Mouse (Mus musculus) spleen, adult 2 months (tissue): Measurements from ENCODE around the gene Fkrp.

Experiments used
- CTCF ChIP-seq: fragments of 200-500 bp; IDR thresholded peaks from 2 replicates; pipeline ENCODE4 v1.5.1; 2011; ENCODE audit warnings: mild to moderate bottlenecking, inconsistent platforms; ENCODE audit not compliant: insufficient read depth, insufficient read length, insufficient replicate concordance; ENCODE audit errors: extremely low read depth
- POLR2A ChIP-seq: fragments of 200-500 bp; IDR thresholded peaks from 2 replicates; pipeline ENCODE4 v1.6.1; 2011; ENCODE audit warnings: low read depth, low read length, inconsistent platforms

- TF ChIP-seq CTCF (no peak), POLR2A (no peak)
Observed at GRCm38 (mm10) chr7:16794886-16795285, 21.6 kb downstream of the Fkrp start.
